Mouse (Mus musculus) urinary bladder, adult 2 months (tissue): ENCODE results near the gene Med8. TPM values are rescaled to one million over a fixed set of nuclear protein-coding genes. Genes with fewer than 3 reads are reported as not detected.

Experiments
- DNase-seq: peaks from one replicate; pipeline ENCODE4 v3.0.0; 2022; ENCODE audit warnings: low spot score
- polyA plus RNA-seq: library from polyadenylated mRNA; depleted of rRNA; stranded (reverse); fragments of >200 nt; gene quantifications from 2 replicates; pipeline ENCODE4 v1.2.3, GENCODE M21; 2012; rRNA removed

Med8 gene
- 61.8 and 80.6 TPM in 2 replicates for polyA plus RNA-seq

GRCm38 (mm10) chr4:118409142-118409900 lies at the start of gene Med8, which contains the start of gene Szt2:
Gene Med8 (plus strand): TSS chr4:118409337.
Gene Szt2 (minus strand): TSS chr4:118409273.
- DNase-seq: peak; percentile 83

GRCm38 (mm10) chr4:118359896-118360720 lies 49.0 kb upstream of the Med8 start:
- peak; percentile 70 for DNase-seq

DNA sequence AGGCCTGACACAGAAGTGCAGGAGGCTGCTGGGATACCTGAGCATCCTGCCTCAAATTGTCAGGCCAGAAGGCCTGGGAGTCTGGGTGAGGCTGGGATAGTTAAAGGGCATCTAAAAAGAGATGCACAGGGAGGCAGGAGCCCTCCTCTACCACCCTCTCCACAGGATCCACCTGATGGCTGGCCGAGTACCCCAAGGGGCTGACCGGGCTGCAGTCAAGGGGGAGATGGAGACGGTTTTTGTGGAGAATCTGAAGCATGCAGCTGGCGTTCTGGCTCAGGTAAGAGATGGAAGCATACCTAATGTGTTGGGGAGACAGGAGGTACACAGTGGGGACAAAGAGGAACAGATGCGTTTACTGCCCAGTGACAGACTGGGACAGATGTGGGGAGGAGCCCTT lies 47.7 kb upstream of the Med8 start:
- DNase-seq: no peak

- no peak for DNase-seq
Measured at GRCm38 (mm10) chr4:118362879-118363278, 46.3 kb upstream of the Med8 start.

DNA sequence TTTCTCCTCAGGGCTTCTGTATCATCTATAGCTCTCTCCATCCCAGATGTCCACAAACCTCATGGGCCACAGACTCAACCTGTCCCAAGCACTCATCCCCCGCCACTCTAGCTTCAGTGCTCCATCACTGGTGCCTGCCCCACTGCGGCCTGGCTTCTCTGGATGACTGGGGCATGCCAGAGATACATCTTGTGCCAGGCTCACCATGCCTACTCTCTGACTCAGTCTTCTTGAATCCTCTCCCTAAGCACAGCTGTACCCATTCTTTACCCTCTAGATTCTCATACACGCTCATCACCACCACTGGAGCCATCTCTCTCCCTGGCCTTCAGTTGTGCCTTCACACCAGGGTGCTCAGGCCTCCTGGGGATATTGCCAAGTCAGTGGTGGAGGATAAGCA lies 45.2 kb upstream of the Med8 start:
- no peak for DNase-seq

DNA sequence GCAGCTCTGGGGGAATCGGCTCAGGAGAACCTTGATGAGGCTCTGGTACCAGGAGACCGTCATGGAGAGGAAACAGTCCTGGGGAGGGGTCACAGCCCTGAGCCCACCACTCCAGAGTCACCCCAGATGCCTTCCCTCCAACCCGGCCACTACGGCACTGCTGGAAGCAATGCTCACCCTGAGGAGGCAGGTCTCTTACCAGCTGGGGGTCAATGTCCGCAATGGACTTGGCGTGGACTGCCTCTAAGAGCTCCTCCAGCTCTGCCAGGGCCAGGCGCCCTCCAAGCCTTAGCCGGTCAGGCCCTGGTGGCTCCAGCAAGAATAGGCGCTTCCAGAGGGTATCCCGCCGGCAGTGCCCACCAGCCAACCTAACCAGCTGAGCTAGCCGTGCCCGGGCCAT lies 44.5 kb upstream of the Med8 start:
- DNase-seq: no peak

GRCm38 (mm10) chr4:118365991-118366390 lies 43.1 kb upstream of the Med8 start:
- no peak for DNase-seq

GRCm38 (mm10) chr4:118367551-118367950 lies 41.6 kb upstream of the Med8 start:
- DNase-seq: no peak

DNA sequence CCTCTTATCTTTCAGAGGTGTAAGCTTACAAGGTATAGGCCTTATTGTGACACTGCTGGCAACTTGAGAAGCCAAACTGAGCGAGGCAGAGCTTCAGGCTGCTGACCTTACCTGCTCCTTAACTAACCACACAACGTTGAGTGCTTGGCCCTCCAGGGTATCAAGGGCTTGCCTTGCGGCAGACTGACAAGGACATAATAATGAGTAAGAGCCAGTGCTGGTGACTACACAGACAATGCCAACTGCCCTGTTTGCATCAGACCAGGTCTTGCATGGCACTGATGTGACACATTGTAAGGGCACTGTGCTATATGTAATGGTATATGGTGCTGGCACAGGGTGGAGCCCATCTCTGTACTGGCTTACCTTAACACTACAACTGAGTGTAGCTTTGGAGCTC lies 40.5 kb upstream of the Med8 start:
- DNase-seq: no peak

- no peak for DNase-seq
Measured at GRCm38 (mm10) chr4:118371822-118372221, 37.3 kb upstream of the Med8 start.

DNA sequence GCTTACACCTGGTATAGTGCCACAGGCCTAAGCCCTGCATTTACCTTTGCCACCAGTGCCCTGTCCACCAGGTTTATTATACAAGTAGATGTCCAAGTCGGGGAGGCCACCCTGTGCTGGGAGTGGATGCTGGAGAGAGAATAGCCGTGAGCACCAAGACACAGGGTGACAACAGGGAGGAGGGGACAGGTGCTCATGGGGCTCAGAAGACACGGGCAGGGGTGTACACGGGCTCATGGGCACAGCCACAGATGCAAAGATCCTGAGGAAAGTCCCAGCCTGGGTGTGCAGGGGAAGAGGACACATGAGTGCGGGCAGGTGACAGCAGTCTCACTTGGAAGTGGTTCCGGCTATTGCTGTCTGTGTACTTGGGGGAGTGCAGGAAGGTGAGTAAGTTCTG lies 33.1 kb upstream of the Med8 start:
- no peak for DNase-seq

DNA sequence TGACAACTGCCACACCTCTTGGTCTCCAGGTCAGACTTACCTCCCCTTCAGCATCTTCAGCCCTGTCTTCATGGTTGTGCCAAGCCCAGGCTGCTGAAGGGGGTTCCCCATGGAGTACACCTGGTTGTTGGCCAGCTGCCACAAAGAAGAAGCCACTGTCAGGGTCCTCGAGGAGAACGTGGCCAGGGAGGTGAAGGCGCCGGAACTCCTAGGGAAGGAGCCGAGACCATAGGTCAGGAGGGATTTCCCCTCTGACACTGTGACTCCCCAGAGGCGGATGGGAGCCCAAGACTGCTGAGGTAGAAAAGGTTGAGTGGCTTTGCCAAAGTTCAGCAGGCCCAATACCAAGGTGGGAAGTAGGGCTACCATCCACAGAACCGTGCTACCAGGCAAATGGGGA lies 25.9 kb upstream of the Med8 start:
- DNase-seq: no peak

DNA sequence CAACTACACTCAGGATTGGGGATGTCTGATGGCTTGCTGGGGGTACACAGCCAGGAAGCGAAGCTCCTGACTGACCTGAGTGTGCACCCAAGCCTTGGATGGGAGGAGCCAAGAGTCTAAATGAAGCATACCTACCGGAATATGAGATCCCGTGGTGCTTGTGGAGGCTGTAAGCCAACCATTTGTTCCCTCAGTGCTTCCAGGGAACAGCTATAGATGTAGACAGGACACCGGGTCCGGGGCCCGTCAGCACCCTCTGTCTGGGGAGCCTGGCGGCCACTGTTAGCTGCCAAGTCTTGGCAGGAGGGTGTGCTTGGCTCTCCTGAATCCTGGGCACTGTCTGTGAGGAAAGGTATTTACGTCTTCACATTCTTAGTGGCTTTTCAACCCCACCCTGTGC lies 21.8 kb upstream of the Med8 start:
- no peak for DNase-seq

DNA sequence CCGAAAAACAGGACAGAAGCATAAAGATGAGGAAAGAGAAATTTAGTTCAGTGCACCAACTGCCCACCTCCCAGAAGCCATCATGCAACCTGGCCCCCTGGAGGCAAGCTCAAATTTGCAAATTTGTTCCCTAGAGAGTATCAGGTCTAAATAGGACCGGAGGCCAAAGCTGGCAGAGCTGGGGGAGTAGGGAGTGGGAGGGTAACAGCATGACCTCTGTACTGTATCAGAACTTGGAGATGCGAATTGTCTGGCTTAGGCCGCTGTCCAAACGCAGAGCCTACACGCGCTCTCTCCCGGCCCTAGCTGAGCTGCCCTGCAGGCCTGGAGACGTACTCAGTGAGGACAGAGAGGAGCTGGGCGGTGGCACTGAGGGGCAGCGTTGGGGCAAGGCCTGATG lies 19.0 kb upstream of the Med8 start:
- DNase-seq: no peak

GRCm38 (mm10) chr4:118394505-118394904 lies 14.6 kb upstream of the Med8 start:
- DNase-seq: no peak

DNA sequence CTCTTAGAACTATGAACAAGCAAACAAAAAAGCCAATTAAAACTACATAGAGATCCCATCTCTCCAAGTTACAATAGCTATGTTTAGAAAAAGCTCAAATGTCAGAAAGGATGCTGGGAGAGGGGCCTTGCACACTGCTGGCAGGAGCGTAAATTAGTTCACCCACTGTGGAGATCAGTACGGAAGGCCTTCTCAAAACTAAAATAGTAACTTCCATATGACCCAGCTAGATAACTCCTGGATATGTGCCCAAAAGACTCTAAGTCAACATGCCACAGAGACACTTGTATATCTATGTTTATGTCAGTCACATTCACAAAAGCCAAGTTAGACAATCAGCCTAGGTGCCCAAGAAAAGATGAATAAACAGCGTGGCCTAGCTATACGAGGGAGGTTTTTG lies 13.8 kb upstream of the Med8 start:
- no peak for DNase-seq

DNA sequence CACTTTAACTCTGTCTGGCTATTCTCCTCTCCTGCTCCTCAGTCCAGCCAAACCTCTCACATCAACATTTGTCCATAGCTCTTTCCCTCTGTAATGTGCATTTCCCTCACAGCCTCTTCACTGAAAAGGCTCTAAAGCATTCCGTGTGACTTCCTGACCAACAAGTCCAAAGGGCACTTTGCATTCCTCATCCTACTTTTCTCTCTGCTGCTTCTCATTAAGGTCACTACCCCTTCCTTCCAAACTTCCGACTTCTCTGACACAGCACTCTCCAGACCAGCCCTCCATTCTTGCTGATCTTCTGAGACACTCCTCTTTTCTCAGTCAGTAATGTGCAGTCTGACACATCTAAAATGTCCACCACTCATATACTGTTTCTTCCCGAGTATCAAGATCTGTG lies 12.7 kb upstream of the Med8 start:
- DNase-seq: no peak

DNA sequence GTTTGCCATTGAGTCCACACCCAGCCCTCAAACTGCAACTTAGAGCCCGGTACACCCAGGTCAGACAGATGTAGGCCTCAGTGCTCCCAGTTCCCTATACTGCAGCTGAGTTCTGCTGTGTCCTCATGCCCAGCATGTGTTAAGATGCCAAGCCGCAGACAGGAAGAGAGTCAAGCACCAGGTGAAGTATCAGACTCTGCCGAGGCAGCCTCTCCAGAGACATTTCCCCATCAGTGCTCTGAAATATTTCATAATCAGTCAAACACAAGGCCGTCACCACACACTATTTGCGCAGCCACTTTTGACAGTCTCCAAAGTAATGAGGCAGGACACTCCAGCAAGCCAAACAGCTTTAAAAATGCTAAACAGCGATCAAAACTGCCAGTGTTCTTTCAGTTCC lies 10.7 kb upstream of the Med8 start:
- DNase-seq: no peak

DNA sequence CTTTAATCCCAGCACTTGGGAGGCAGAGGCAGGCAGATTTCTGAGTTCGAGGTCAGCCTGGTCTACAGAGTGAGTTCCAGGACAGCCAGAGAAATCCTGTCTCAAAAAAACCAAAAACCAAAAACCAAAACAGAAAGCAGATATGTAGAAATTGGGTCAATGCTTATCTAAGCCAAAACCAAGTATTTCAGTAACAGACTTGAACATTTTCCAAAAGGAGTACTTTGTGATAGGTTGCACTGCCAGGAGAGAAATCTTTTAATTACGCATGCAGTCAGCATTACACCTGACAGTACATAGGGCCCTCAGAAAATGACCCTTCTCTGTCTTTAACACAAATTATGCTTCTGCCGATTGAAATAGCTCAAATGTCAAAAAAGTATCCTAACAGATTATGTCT lies 7.7 kb upstream of the Med8 start:
- DNase-seq: no peak

- DNase-seq: no peak
Measured at GRCm38 (mm10) chr4:118401918-118402317, 7.2 kb upstream of the Med8 start.

DNA sequence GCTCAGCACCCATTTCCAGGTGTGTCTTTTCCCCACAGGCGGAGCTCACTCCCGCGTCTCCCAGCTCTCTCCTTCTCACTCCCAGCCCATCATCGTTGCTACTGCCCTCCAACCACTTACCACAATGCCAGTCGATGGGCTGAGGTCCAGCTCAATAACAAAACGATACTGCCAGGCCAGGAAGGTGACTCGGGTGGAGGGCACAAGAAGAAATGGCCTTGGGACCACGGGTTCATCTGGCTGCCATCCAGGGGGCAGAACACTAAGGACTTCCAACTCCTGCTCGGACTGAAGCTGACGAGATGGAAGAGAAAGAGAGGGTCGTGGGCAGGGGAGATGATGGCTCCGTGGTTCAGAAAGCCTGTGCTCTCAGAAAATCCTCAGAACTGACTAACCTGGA lies 6.4 kb upstream of the Med8 start:
- DNase-seq: no peak

- no peak for DNase-seq
Measured at GRCm38 (mm10) chr4:118410871-118411270, 1.7 kb downstream of the Med8 start.

- no peak for DNase-seq
Measured at GRCm38 (mm10) chr4:118413553-118413952, 4.4 kb downstream of the Med8 start.
